Mouse (Mus musculus) right cerebral cortex, postnatal 25 days (tissue): ENCODE measurements around the gene 9130019O22Rik.

Experiments
- DNase-seq: peaks from one replicate; pipeline ENCODE4 v3.0.0; 2022

9130019O22Rik gene

GRCm38 (mm10) chr7:127337636-127338035 lies 49.3 kb downstream of the 9130019O22Rik start:
- no peak for DNase-seq

GRCm38 (mm10) chr7:127335604-127336003 lies 51.4 kb downstream of the 9130019O22Rik start:
- DNase-seq = no peak

- DNase-seq = no peak
These were observed 53.7 kb downstream of the 9130019O22Rik start for GRCm38 (mm10) chr7:127333240-127333639.
